In the genomic region with DNA sequence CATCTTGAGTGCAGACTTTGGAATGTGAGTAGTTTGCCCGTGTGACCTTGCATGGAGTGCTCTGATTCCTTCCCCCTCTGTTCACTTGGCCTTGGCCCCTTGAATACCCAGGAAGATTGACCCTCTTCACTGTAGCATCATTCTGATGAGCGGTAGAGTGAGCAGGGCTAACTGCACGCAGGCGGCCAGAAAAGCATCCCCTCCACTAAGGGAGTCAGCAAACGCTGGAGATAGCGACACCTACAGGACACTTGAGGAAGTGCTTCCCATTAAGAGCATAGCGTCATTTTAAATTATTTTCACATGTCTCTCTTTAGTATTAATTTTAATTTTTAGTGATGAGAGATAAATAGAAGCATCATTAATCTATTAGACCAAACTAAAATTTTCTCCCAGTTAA, we compare ENCODE assay signal across 9 mouse cellular contexts. TPM values are rescaled to one million over a fixed set of nuclear protein-coding genes. Genes with fewer than 3 reads are reported as not detected.
DNase-seq lines count a peak whose midpoint lies in the region; ATAC-seq and TF ChIP-seq lines count a peak whose summit lies in the region.
"Had no signal": no experiment of that assay in that cellular context is flagged by ENCODE, and none has a peak within 500 bp of the region (broad histone marks: within the 10 kb centered on the region; RNA-seq: fewer than 3 reads in every experiment).

No protein-coding gene starts in this region.

- H3K36me3 ChIP-seq in MEL (ENCODE audit: control insufficient read depth in 1 of 2, insufficient read depth in 2 of 2, low read length in 2 of 2), result no peaks in the 10 kb centered on the region
- no peaks in the 10 kb centered on the region for H3K36me3 ChIP-seq in stomach, postnatal 0 days (ENCODE audit: control insufficient read depth, insufficient read depth, low read length)
- H3K36me3 ChIP-seq: midbrain, embryonic 12.5 days had no signal

- no peak for TF ChIP-seq EP300 in MEL (IDR thresholded peaks at IDR 0.05; ENCODE audit: low read depth in 1 of 2, low read length in 2 of 2)
- no peak for TF ChIP-seq EP300 in stomach, postnatal 0 days (optimal IDR thresholded peaks at IDR 0.05)

- ATAC-seq in megakaryocyte, adult 5-6 weeks (ENCODE audit: poor library complexity, severe bottlenecking), result peak; percentile 49; the same call in 1 of the 2 replicates
- no peak for ATAC-seq in stomach, postnatal 0 days (ENCODE audit: low FRiP score, low TSS enrichment)

- TF ChIP-seq POLR2A in MEL (IDR thresholded peaks at IDR 0.05; ENCODE audit: control insufficient read depth in 1 of 2, insufficient read depth in 1 of 2, low read depth in 1 of 2, low read length in 2 of 2, poor library complexity in 1 of 2), result no peak

- no peaks in the 10 kb centered on the region for H3K9me3 ChIP-seq in MEL (replicated peaks; ENCODE audit: insufficient read depth, low read length)
- no peaks in the 10 kb centered on the region for H3K9me3 ChIP-seq in stomach, postnatal 0 days (ENCODE audit: control insufficient read depth, low read length)
- H3K9me3 ChIP-seq: midbrain, embryonic 12.5 days had no signal

- peak; percentile 83 for TF ChIP-seq RAD21 in MEL (IDR thresholded peaks at IDR 0.05; ENCODE audit: low read depth, low read length)

- WGBS in stomach, postnatal 0 days, result 29% methylated on average over 7 of the region's 7 CpGs

- peaks cover 0 to 2% of the 10 kb centered on the region in 2 experiments; a peak in 2 of 4 replicates for H3K27me3 ChIP-seq in MEL (ENCODE audit: control insufficient read depth in 1 of 2, insufficient read depth in 2 of 2, low read length in 2 of 2)
- H3K27me3 ChIP-seq in stomach, postnatal 0 days (ENCODE audit: control insufficient read depth, insufficient read depth, low read length), result no peaks in the 10 kb centered on the region
- H3K27me3 ChIP-seq: midbrain, embryonic 12.5 days had no signal

- no peaks in the 10 kb centered on the region for H3K79me2 ChIP-seq in MEL (ENCODE audit: control insufficient read depth, insufficient read depth, low read length, poor library complexity)

- H3K4me3 ChIP-seq in MEL (ENCODE audit: control insufficient read depth in 1 of 2, insufficient read depth in 1 of 2, low read depth in 2 of 2, low read length in 2 of 2), result no peak overlapping the region
- no peak overlapping the region for H3K4me3 ChIP-seq in stomach, postnatal 0 days (ENCODE audit: low read depth, low read length)
- H3K4me3 ChIP-seq: midbrain, embryonic 12.5 days had no signal

- TF ChIP-seq CTCF in MEL (IDR thresholded peaks at IDR 0.05 in 2 of 3, conservative IDR thresholded peaks at IDR 0.05 in 1 of 3; ENCODE audit: control insufficient read depth in 1 of 3, insufficient read depth in 1 of 3, low read depth in 2 of 3, low read length in 3 of 3, poor library complexity in 1 of 3, severe bottlenecking in 1 of 3), result peak; percentile 82 to 99 (median 89)
- peak; percentile 90 for TF ChIP-seq CTCF in stomach, postnatal 0 days (IDR thresholded peaks at IDR 0.05; ENCODE audit: low read depth)

- intact Hi-C loops in heart, postnatal 10 days (cut with DNase I), result loop anchor here (2.0 to 10.0 kb wide), 4 partner anchors 55 to 329 kb away; no protein-coding TSS in a partner anchor

- H3K4me1 ChIP-seq in MEL (ENCODE audit: control insufficient read depth in 1 of 2, insufficient read depth in 2 of 2, low read length in 2 of 2), result no peaks in the 10 kb centered on the region
- H3K4me1 ChIP-seq in stomach, postnatal 0 days (replicated peaks; ENCODE audit: control insufficient read depth, insufficient read depth), result no peaks in the 10 kb centered on the region
- H3K4me1 ChIP-seq: midbrain, embryonic 12.5 days had no signal

- no peak overlapping the region for H3K4me2 ChIP-seq in stomach, postnatal 0 days (replicated peaks; ENCODE audit: low read depth)
- H3K4me2 ChIP-seq: midbrain, embryonic 12.5 days had no signal

- no peak overlapping the region for H3K9ac ChIP-seq in MEL (ENCODE audit: control insufficient read depth, low read depth, low read length, poor library complexity, severe bottlenecking)
- no peak overlapping the region for H3K9ac ChIP-seq in stomach, postnatal 0 days (ENCODE audit: low read length)
- H3K9ac ChIP-seq: midbrain, embryonic 12.5 days had no signal

- DNase-seq in layer of hippocampus, postnatal 10 days (ENCODE audit: low spot score in 2 of 2), result peak; percentile 39 to 51
- no peak for DNase-seq in layer of hippocampus, adult 9-11 months
- peak; percentile 65 for DNase-seq in MEL (ENCODE audit: low read depth, low spot score)
- peak; percentile 38 for DNase-seq in cerebellum, adult 9-10 months
- peak; percentile 45 to 65 for DNase-seq in heart, postnatal 10 days
- DNase-seq in stomach, postnatal 0 days (ENCODE audit: low spot score), result peak; percentile 22
- DNase-seq in MN1 (ENCODE audit: low spot score), result no peak

- H3K27ac ChIP-seq in MEL (ENCODE audit: control insufficient read depth, low read depth, low read length), result no peak overlapping the region
- H3K27ac ChIP-seq in stomach, postnatal 0 days (replicated peaks), result no peak overlapping the region
- H3K27ac ChIP-seq: midbrain, embryonic 12.5 days had no signal

TF ChIP-seq in MEL, 35 proteins besides CTCF, POLR2A, EP300 and RAD21:
- TF ChIP-seq SMC3 (IDR thresholded peaks at IDR 0.05; ENCODE audit: low read depth, low read length), result peak; percentile 82
- TF ChIP-seq BHLHE40 (IDR thresholded peaks at IDR 0.05; ENCODE audit: borderline replicate concordance, low read depth, low read length), result no peak
- TF ChIP-seq ZC3H11A (IDR thresholded peaks at IDR 0.05; ENCODE audit: low read depth, low read length), result peak; percentile 62

RNA-seq across cellular contexts. Expression of a gene that starts 13.8 kb away (rescaled TPM):
- total RNA-seq in layer of hippocampus, postnatal 10 days (2021), result 10 to 100 TPM; 16.7 to 20.8 TPM
- 0.27 and 0.52 TPM in 2 replicates for total RNA-seq in MEL (2012; rRNA removed)
- polyA plus RNA-seq in MEL (2012; ENCODE audit: insufficient read depth in 1 of 2, insufficient read length in 2 of 2, low read depth in 1 of 2, low replicate concordance in 2 of 2, missing spikeins in 1 of 2), result under 1 TPM in 1 of 2 experiments, not detected in 1; 0.81 TPM
- 1 to 10 TPM; 2.6 to 3.0 TPM for total RNA-seq in heart, postnatal 10 days (2021)
- 0.36 and 0.89 TPM in 2 replicates for total RNA-seq in megakaryocyte, adult 5-6 weeks (2015)
- total RNA-seq in megakaryocyte, adult 5-6 weeks (2017), result 0.37 and 1.6 TPM in 2 replicates
- polyA plus RNA-seq in stomach, postnatal 0 days (2015; fragmentation: Nextera tagmentation; extraction: Ambion mirVana), result 2.4 and 2.7 TPM in 2 replicates

Comparison
In these comparisons a context has a peak if more than half of its experiments do, and no peak if none do; other contexts are left out.
1. DNase-seq: peak in layer of hippocampus, postnatal 10 days (2 of 2), MEL (single experiment), cerebellum, adult 9-10 months (single experiment), heart, postnatal 10 days (2 of 2) and stomach, postnatal 0 days (single experiment); none in layer of hippocampus, adult 9-11 months (single experiment) and MN1 (single experiment).
2. RNA of a gene that starts 13.8 kb away (total RNA-seq): 16.7 to 20.8 TPM in layer of hippocampus, postnatal 10 days; 2.6 to 3.0 TPM in heart, postnatal 10 days, 0.36 to 1.6 TPM in megakaryocyte, adult 5-6 weeks and 0.27 to 0.52 TPM in MEL; every median in the first group is over 4 times any median in the second.